Mouse (Mus musculus) kidney, postnatal 0 days (tissue): Measurements from ENCODE around the gene Mylk. TPM values are rescaled to one million over a fixed set of nuclear protein-coding genes. Genes with fewer than 3 reads are reported as not detected.

Experiments
- ATAC-seq: fragments of 200-750 bp; cut with Nextera tagmentation; replicated peaks from 2 replicates; pipeline ENCODE4 v1.8.0; 2017; ENCODE audit warnings: low read depth, moderate number of reproducible peaks, moderate TSS enrichment, moderate library complexity; ENCODE audit not compliant: low FRiP score
- DNase-seq: peaks from one replicate; pipeline ENCODE4 v3.0.0-alpha.2; 2016; ENCODE audit warnings: low spot score
- H3K27ac ChIP-seq: fragments of 300-500 bp; sonication (generic); 2 replicates; pipeline ENCODE4 v1.5.1; 2014; ENCODE audit warnings: mild to moderate bottlenecking
- H3K27me3 ChIP-seq: fragments of 300-500 bp; sonication (generic); 2 replicates; pipeline ENCODE4 v1.6.1; 2014; ENCODE audit warnings: low read length, mixed read lengths; ENCODE audit not compliant: insufficient read depth
- H3K36me3 ChIP-seq: fragments of 300-500 bp; sonication (generic); 2 replicates; pipeline ENCODE4 v1.6.1; 2014; ENCODE audit warnings: low read length, mixed read lengths; ENCODE audit not compliant: insufficient read depth
- H3K4me1 ChIP-seq: fragments of 300-500 bp; sonication (generic); replicated peaks from 2 replicates; pipeline ENCODE4 v1.6.1; 2014; ENCODE audit warnings: antibody characterized with exemption, low read length, mixed read lengths; ENCODE audit not compliant: insufficient read depth
- H3K4me2 ChIP-seq: fragments of 300-500 bp; sonication (generic); 2 replicates; pipeline ENCODE4 v1.6.1; 2014; ENCODE audit warnings: mild to moderate bottlenecking, low read length, moderate library complexity, mixed read lengths
- H3K4me3 ChIP-seq: fragments of 300-500 bp; sonication (generic); replicated peaks from 2 replicates; pipeline ENCODE4 v1.5.1; 2014; ENCODE audit warnings: low read depth, low read length
- H3K9ac ChIP-seq: fragments of 300-500 bp; sonication (generic); 2 replicates; pipeline ENCODE4 v1.6.1; 2014; ENCODE audit warnings: low read depth, low read length
- H3K9me3 ChIP-seq: fragments of 300-500 bp; sonication (generic); replicated peaks from 2 replicates; pipeline ENCODE4 v1.6.1; 2016; ENCODE audit warnings: low read length, inconsistent platforms, mixed read lengths
- CTCF ChIP-seq: IDR thresholded peaks from 2 replicates; pipeline ENCODE4 v1.5.1; 2016; ENCODE audit warnings: antibody characterized with exemption, low read depth, mild to moderate bottlenecking, moderate library complexity
- WGBS: fragments of 180-500 bp; shearing (Covaris S2); extraction: QIAGEN DNeasy Blood & Tissue Kit; methylation state at CpG from one replicate; pipeline ENCODE4 v1.1.7; 2014; 5-methylcytosine and 5-hydroxymethylcytosine counted together
- polyA plus RNA-seq: library from polyadenylated mRNA; unstranded; fragments of >200 nt; fragmentation: Nextera tagmentation; extraction: Ambion mirVana; gene quantifications from 2 replicates; pipeline ENCODE4 v1.2.1, GENCODE M21; 2015

Gene Mylk
- polyA plus RNA-seq, 1 experiment from 2014 or later = 68.5 TPM

DNA sequence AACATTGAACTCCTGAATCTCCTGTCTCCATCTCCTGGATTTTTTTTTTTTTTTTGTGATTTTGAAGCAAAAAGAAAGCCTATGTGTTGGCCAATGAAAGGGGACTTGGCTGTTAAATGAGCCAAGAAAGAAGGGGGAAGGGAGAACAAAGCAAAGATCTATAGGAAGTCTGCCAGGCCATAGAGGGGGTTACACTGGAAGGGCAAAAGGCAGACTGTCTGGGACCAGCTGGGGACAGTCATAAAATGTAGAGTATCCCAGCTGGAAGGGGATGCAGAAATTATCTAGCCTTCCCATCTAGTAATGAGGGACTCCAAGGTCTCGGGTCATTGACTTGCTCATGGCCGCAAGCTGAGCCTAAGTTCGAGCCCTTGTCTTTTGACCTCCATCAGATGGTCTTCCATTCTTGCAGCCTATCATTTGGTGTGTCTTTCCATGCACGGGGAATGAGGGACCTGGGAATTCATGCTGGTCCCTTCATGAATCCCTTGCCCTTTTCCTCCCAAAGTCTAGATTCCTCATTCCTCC lies 172.4 kb downstream of the Mylk start:
- peak; percentile 74 for DNase-seq
- Histone ChIP-seq H3K9ac (no peak overlapping the region), H3K4me2 (no peak overlapping the region), H3K27ac (0 out of 2 replicates have a peak overlapping the region, but pooled peaks have one; percentile 2), H3K9me3 (no peaks in the 10 kb centered on the region), H3K27me3 (no peaks in the 10 kb centered on the region), H3K36me3 (no peaks in the 10 kb centered on the region), H3K4me1 (peaks cover 13% of the 10 kb centered on the region; the same call in 1 of the 2 replicates), H3K4me3 (no peak overlapping the region)
- no peak for ATAC-seq
- 35% methylated on average over 4 of the region's 4 CpGs for WGBS
- TF ChIP-seq CTCF = no peak

DNA sequence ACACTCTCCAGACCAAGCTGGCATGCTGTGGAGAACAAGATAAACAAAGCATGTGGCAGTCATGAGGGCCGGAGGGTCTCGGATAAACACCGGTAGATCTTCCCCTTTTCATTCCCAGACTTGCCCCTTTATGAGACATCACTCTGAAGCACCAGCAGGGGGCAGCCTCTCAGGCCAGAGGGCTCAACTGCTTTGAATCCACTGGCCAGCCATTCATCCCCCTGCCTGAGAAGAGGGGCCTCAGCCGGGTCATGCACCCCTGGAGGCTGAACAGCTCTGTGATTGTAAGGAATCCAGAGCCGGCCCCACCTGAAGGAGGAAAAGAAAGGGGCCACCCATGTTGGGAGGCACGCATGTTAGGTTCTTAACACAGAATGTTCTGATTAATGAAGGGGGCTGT lies 175.2 kb downstream of the Mylk start:
- WGBS = 14% methylated on average over 6 of the region's 6 CpGs
- TF ChIP-seq CTCF = peak; percentile 83
- no peak overlapping the region for H3K4me3 ChIP-seq
- no peaks in the 10 kb centered on the region for H3K36me3 ChIP-seq
- peak overlapping the region; percentile 78 for H3K27ac ChIP-seq
- H3K4me1 ChIP-seq = peaks cover 18% of the 10 kb centered on the region; the same call in 1 of the 2 replicates
- peak; percentile 47 for ATAC-seq
- peak; percentile 87 for DNase-seq
- H3K4me2 ChIP-seq = peak overlapping the region; percentile 54
- H3K27me3 ChIP-seq = no peaks in the 10 kb centered on the region
- H3K9ac ChIP-seq = peak overlapping the region; percentile 23; the same call in 1 of the 2 replicates
- no peaks in the 10 kb centered on the region for H3K9me3 ChIP-seq

DNA sequence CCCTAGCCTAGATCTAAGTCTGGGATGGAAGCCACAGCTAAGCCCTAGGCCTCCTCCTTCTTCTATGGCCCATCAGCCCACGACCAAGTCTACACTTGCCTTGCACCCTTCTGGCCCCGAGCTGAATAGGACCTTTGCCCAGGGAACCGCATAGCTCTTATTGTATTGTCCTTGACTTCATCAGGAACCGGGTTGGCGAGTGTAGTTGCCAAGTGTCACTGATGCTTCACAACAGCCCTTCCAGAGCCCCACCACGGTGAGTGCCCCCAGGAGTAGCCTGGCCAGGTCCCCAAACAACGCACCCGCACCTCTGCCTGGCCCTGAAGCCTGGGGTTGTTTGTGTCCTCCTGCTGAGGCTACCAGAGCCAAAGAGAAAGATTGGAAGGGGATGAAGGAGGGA lies 175.9 kb downstream of the Mylk start:
- 52% methylated on average over 8 of the region's 8 CpGs for WGBS
- ATAC-seq (0 out of 2 replicates have a peak, but pooled peaks have one; percentile 7), DNase-seq (no peak)
- Histone ChIP-seq H3K4me2 (peak overlapping the region; percentile 54), H3K36me3 (no peaks in the 10 kb centered on the region), H3K4me3 (no peak overlapping the region), H3K27ac (peak overlapping the region; percentile 78), H3K27me3 (no peaks in the 10 kb centered on the region), H3K9ac (no peak overlapping the region), H3K4me1 (peaks cover 18% of the 10 kb centered on the region; the same call in 1 of the 2 replicates), H3K9me3 (no peaks in the 10 kb centered on the region)
- TF ChIP-seq CTCF = no peak

DNA sequence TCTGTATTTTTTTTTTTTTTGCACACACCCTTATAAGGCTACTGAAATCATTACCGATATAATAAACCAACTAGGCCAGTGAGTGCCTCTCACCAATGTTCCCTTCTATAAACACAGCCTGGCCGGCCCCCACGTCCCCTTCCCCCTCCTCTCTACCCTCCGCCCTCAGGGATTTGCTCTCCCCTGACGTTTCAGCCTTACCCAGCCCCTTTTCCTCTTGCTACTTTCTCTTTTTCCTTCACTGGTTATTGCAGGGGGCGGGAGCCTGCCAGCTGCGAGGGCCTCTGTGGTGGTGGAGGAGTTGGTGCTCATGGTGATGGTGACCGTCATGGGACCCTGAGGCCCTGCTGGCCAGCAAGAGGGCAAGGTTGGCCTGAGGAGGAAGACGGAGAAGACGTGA lies 176.3 kb downstream of the Mylk start:
- TF ChIP-seq CTCF = no peak
- Histone ChIP-seq H3K4me1 (peaks cover 18% of the 10 kb centered on the region), H3K4me3 (peak overlapping the region; percentile 33), H3K27me3 (no peaks in the 10 kb centered on the region), H3K9me3 (no peaks in the 10 kb centered on the region), H3K27ac (peak overlapping the region; percentile 78), H3K4me2 (peak overlapping the region; percentile 54), H3K9ac (peak overlapping the region; percentile 59), H3K36me3 (no peaks in the 10 kb centered on the region)
- ATAC-seq (peak; percentile 33; the same call in 1 of the 2 replicates), DNase-seq (peak; percentile 86)
- 39% methylated on average over 10 of the region's 10 CpGs for WGBS

DNA sequence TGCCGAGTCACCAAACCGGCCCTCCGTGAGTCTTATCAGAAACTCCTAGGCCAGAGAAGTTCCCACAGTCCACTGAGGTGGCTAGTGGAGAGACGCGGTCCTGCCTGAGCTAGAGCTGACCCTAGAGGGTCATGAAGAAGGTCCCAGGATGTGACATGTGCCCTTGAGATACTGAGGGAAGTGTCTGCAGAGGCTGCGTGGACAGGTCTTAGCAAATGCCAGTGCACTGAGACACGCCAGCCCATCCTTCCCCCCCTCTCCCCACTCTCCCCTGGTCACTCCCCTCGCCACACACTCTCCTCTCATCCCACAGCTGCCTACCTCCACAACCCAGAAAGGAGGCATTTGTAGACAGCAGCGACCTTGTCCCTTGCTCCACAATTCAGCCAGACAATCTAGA lies 178.6 kb downstream of the Mylk start:
- Histone ChIP-seq H3K4me3 (peak overlapping the region; percentile 33; the same call in 1 of the 2 replicates), H3K9ac (peak overlapping the region; percentile 46), H3K4me1 (peaks cover 24% of the 10 kb centered on the region), H3K9me3 (no peaks in the 10 kb centered on the region), H3K36me3 (no peaks in the 10 kb centered on the region), H3K27me3 (no peaks in the 10 kb centered on the region), H3K4me2 (peak overlapping the region; percentile 54), H3K27ac (peak overlapping the region; percentile 78; the same call in 1 of the 2 replicates)
- TF ChIP-seq CTCF = no peak
- DNase-seq (no peak), ATAC-seq (no peak)
- WGBS = 58% methylated on average over 9 of the region's 9 CpGs

DNA sequence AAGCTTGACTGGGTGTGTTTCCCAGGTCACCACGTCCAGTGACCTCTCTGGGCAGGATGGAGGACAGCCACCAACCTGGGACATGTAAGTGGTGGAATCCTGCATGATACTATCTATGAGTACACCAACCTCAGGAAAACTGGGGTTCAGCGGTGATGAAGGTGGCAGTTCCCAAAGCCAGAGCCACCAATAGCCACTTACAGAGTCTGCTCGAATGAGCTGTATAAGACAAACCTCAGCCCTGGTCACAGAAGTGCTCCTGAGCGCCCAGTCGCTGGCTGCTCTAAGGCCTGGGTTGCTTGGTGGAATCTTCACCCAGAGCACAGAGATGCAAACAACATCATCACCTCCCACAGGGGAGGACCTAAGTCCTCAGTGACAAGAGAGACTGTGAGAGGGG lies 179.3 kb downstream of the Mylk start:
- H3K9ac ChIP-seq = peak overlapping the region; percentile 46; the same call in 1 of the 2 replicates
- H3K27ac ChIP-seq = peak overlapping the region; percentile 78
- H3K27me3 ChIP-seq = no peaks in the 10 kb centered on the region
- DNase-seq (no peak), ATAC-seq (no peak)
- no peak for TF ChIP-seq CTCF
- WGBS = 76% methylated on average over 5 of the region's 5 CpGs
- no peaks in the 10 kb centered on the region for H3K9me3 ChIP-seq
- H3K36me3 ChIP-seq = no peaks in the 10 kb centered on the region
- peak overlapping the region; percentile 33; the same call in 1 of the 2 replicates for H3K4me3 ChIP-seq
- H3K4me1 ChIP-seq = peaks cover 24% of the 10 kb centered on the region
- peak overlapping the region; percentile 54 for H3K4me2 ChIP-seq
